Mouse (Mus musculus): ENCODE measurements around the gene Cyp26b1.
"Not testable (repeated sequence)": the region's sequence is repeated elsewhere in the genome, so short reads cannot be mapped to it uniquely, and the experiment has no call there.

Cyp26b1 gene

DNA sequence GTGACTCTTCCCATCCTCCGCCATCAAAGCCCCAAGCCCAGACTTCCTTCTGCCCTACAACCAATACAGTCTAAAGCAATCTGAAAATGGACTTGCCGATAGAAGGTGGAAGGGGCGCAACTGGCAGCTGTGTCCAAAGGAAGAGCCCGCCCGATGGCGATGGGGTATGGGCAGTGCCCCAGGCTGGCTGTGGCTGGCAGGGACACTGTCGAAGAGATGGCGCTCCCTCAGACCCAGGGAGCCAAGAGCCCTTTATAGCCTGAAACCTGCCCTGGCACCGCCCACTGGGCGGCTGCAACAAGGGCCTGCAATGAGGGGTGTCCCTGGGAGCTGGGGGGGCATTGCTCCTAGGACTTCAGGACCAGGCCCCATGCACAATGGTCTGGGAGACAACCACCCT lies at the start of gene Cyp26b1:
TSS of gene Cyp26b1 (minus strand) at position 216 of the 400 bp plus-strand sequence.
- DNase-seq: peak; percentile 35

GRCm38 (mm10) chr6:84641062-84641431 lies 47.3 kb upstream of the Cyp26b1 start:
- DNase-seq: no peak

- peak; percentile 64 for DNase-seq
These were observed 46.8 kb upstream of the Cyp26b1 start for GRCm38 (mm10) chr6:84640324-84641061.

DNA sequence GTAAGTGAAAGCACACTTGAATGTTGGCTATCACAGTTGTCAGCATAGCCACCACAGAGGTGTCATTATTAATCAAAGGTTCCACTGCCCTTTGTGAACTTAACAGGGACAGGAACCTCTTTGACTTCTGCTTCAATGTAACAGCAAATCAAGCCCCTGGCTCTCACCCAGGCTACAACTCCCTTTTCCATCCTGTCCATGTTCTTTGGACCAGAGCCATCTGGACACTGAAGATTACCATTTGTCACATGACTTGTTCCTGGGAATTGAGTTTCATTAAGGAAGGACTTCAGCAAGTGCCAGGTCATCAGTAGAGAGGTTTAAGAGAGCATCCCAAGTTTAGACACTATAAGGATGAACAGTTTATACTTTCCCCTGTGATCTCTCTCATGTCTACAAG lies 44.5 kb upstream of the Cyp26b1 start:
- no peak for DNase-seq

- no peak for DNase-seq
These were observed 37.9 kb upstream of the Cyp26b1 start for GRCm38 (mm10) chr6:84631588-84631987.

DNA sequence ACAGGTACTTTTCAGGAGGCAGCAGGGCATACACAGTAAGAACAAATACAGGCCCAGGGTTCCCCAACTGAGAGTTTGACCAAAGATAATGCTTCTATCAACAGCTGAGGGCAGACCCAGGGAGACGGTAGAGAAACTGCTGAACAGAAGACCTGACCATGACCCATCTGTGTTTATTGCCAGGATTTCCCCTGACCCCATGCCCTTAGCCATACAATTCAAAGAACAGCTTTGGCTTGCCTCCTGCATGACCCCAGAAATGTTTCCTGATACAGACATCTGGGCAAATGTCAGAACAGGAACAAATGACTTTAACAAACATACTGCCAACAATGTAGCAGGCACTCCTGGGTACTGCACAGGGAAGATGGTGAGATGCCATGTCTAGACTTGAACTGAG lies 36.6 kb upstream of the Cyp26b1 start:
- no peak for DNase-seq

DNA sequence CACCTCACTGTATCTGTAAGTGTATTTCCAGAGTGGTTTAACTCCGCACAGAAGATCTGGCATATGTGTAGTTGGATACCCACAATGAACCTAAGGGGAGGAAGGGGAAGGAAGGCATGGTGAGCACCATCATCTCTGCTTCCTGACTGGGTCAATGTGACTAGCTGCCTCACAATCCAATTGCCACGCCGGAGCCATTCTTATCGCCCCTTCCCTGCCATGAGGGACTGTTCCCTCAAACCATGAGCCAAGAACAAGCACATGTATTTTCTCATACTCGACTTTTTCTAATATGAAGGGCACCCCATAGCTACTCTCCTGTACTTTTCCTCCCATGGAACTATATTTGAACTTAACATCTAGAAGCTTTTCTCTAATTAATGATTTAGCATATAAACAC lies 35.1 kb upstream of the Cyp26b1 start:
- DNase-seq: no peak

- DNase-seq: no peak
These were observed 32.7 kb upstream of the Cyp26b1 start for GRCm38 (mm10) chr6:84626398-84626797.

GRCm38 (mm10) chr6:84619166-84619565 lies 25.5 kb upstream of the Cyp26b1 start:
- DNase-seq: no peak

DNA sequence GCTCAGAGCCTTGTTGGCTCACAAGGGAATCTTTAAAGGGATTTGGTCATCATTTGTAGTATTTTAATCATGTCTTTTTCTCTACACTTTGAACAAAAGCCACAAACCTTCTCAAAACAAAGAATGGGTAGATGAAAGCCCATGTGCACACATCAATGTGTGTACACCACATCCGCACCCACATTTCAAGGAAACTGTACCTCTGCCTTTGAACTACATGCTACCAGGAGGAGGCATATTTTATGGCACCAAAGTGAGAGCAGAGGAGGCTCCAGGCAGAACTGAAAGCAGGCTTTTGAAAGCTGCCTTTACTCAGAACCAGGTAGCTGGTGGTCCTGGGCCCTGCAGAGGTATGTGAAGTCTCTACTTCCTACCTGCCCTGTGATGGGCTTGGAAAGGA lies 23.3 kb upstream of the Cyp26b1 start:
- DNase-seq: no peak

DNA sequence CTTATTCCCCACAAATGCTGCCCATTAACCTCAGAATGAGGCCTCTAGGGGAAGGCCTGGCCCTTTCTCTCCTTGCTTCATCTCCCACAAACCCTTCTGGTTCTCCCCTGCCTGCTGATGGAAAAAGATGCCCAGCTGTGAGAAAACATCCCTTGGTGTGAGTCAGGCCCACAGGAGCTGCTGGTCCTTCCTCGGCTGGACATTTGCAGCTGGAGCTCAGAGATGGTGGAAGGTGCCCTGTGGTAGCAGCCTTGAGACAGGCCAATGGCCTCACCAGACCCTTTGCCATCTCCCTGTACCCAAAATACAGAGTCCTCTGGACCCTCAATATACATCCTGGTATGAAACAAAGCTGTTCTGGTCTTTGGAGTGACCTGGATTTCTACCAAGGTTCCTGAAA lies 22.9 kb upstream of the Cyp26b1 start:
- DNase-seq: no peak

DNA sequence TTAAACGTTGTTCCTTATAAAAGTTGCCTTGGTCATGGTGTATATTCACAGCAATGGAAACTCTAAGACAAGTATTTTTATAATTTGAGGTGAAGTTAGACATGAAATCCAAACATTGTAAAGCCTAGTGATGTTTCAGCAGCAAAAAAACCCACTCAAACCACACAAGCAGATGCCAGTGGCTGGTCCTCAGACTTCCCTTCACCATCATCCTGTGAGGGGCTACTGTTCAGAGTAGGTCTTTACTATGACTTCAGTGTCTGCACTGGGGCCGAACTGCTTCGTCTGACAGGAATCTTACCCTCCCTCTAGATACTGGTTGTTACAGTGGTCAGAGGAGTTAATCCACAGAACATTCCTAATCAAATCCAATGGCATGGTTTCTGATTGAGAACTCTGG lies 19.9 kb upstream of the Cyp26b1 start:
- no peak for DNase-seq

GRCm38 (mm10) chr6:84601136-84601889 lies 7.6 kb upstream of the Cyp26b1 start:
- no peak for DNase-seq

- DNase-seq: not testable (repeated sequence)
These were observed 5.6 kb upstream of the Cyp26b1 start for GRCm38 (mm10) chr6:84599296-84599695.

- DNase-seq: no peak
These were observed 5.0 kb upstream of the Cyp26b1 start for GRCm38 (mm10) chr6:84598725-84599124.

DNA sequence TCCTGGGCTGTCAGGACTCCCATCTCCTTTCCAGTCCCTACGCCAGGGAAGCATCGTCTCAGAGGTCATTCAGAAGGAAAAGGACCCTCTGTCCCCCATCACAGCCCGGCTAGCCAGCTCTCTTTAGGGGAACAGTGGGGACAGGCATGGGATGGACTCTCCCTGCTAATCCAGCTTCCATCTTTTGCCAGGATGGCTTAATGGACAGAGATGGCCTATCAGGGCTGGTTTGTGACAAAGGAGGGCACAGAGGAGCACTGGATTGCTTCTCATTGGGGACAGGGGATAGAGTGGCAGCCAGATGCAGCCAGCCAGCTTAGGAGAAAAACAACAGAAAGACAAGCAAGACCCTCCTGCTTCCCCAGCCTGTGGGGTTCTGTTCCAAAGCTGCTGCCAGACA lies 918 bp upstream of the Cyp26b1 start:
- peak; percentile 83 for DNase-seq

GRCm38 (mm10) chr6:84590961-84591745 lies 2.6 kb downstream of the Cyp26b1 start:
- DNase-seq: no peak

DNA sequence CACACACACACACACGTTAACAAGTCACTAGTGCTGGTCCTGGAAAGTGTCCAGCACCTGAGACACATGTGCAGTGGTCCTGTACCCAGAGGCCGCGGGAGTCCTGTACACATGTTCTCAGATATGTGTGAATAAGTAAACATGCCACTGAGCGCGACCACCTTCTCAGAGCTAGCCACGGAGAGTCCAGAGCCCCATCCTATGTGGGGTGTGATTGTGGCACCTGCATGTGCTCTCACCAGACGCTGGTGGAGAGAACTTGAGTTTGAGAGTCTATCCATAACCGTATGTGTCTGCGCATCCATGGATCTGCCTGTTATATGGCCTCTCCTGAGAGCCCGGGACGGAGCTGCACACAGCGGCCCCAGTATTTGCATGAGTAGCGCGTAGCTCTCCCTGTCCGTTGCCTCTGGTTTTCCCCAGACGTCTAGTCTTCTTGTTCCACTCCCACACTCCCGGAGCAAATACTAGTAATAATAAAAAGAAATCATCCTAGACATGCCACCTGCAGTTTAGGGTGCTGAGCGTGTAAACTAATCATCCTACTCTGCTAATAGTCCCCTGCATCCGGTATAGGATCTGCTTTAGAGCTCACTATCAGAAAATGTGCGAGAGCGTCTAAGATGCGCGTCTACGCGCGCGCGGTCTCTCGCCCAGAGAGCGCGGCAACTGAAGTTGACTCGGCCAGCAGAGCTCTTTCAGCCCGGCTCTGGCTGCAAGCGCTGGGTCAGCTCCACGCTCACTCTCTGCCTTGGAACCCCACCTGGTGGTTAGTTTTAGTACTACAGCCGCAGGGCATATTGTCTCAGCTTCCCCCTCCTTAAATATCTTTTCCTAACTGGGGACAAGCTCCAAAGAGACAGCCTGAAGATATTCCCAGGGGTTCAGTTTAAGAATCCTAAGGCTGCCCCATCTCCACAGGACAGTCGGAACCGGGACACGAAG lies 3.7 kb downstream of the Cyp26b1 start:
- peak; percentile 90 for DNase-seq

DNA sequence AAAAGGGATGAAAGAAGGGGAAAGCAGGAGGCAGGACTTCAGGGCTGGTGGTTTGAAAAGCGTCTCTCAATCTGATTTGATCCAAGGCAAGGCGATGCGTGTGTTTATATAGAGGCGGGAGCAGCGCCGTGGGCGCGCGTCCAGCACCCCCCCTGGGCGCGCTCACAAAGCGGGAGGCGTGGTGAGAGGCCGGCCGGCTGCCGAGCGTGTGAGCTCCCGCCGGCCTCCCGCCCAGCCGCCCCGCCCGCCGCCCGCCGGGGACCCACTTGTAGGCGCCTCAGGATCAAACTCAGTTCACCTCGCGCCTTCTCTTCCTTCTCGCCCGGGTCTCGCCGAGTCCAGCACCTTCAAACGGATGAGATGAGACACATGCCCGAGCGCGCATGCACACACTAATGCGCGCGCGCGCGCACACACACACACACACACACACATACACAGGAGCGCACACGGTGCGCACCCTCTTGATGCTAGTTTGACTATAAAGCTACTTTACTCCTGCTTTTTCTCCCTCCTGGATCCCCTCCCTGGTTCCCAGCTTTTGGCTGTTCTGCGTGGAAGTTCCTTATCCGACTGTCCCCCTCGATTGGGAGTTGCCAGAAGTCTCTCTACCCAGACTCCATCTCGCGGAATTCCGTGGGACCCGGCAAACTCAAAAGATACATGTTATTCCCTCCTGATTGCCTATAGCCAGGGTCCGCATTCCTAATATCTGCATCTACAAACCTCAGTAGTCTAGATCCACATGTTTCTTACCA lies 4.6 kb downstream of the Cyp26b1 start:
- DNase-seq: peak; percentile 72

DNA sequence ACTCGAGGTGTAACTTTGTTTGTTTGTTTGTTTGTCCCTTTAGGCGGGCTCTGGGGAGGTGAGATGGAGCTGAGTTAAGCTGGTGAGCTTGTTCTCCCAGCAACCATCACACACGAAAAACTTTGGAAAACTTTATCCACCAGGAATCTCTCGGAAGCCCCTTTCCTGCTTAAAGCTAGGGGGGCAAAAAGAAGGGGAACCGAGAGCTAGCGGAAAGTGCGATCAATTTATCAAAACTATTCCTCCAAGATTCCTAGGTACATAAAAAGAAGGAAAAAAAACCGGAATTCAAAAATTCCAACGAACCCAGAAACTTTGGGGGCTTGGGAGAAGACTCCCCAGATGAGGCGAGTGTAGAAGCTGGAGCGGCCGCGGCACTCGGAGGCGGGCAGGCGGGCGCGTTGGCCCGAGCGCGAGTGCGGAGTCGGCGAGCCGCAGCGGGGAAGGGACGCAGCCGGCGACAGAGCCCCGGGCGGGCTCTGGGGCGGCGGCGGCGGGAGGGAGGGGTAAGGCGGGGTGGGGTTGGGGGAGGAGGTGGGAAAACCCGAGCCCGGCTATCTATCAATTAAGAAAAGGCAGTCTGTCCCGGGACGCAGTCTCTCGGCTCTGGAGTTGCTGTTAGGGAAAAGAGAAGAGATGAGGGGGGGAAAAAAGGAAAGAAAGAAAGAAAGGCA lies 5.3 kb downstream of the Cyp26b1 start:
- DNase-seq: no peak

DNA sequence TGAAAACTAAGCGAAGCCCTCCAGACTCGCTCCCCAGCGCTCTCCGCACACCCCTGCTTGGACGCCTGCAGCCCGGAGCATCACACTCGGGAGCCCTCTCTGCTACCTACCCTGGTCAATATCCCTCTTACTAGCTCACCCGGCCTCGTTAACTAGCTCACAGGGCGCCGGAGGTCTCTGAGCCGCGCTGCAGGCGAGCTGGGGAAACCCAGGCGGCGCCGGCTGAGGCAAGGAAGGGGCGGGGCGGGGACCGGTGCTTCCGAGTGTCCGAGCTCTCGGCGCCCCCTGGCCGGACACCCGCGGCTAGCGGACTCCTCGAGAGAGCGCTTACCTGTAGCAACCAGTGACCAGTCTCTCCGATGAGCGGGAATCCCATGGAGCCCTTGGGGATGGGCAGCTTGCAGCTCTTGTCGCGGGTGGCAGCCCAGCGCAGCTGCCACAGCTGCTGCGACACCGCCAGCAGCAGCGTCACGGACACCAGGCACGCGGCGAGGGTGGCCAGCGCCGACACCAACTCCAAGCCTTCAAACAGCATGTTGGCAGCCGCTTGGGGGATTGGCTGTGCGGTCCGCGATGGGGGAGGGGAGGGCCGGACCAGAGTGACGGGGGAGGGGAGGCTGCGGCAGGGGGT lies 6.1 kb downstream of the Cyp26b1 start:
- peak; percentile 77 for DNase-seq
